ENCODE assay signal across 17 mouse cellular contexts in genomic region chr10:22815461-22816236, GRCm38 (mm10). TPM values are rescaled to one million over a fixed set of nuclear protein-coding genes. Genes with fewer than 3 reads are reported as not detected.
DNase-seq lines count a peak whose midpoint lies in the region; ATAC-seq and TF ChIP-seq lines count a peak whose summit lies in the region.
"Had no signal": no experiment of that assay in that cellular context is flagged by ENCODE, and none has a peak within 500 bp of the region (broad histone marks: within the 10 kb centered on the region; RNA-seq: fewer than 3 reads in every experiment).

No protein-coding gene starts in this region.

- H3K36me3 ChIP-seq in heart, embryonic 11.5 days (ENCODE audit: control insufficient read depth, insufficient read depth, low read length) = no peaks in the 10 kb centered on the region
- H3K36me3 ChIP-seq in lung, embryonic 14.5 days (ENCODE audit: insufficient read depth) = peaks cover 7% of the 10 kb centered on the region; the same call in 1 of the 2 replicates
- H3K36me3 ChIP-seq in intestine, postnatal 0 days (ENCODE audit: control insufficient read depth, insufficient read depth) = no peaks in the 10 kb centered on the region

- peaks cover 14% of the 10 kb centered on the region; the same call in 1 of the 2 replicates for H3K4me1 ChIP-seq in heart, embryonic 11.5 days (ENCODE audit: control insufficient read depth, insufficient read depth, low read length)
- no peaks in the 10 kb centered on the region for H3K4me1 ChIP-seq in lung, embryonic 14.5 days (ENCODE audit: insufficient read depth)
- H3K4me1 ChIP-seq in intestine, postnatal 0 days (replicated peaks; ENCODE audit: control insufficient read depth, insufficient read depth, low read length) = no peaks in the 10 kb centered on the region

- peaks cover 47% of the 10 kb centered on the region for H3K27me3 ChIP-seq in heart, embryonic 11.5 days (ENCODE audit: control insufficient read depth, insufficient read depth, low read length)
- H3K27me3 ChIP-seq in lung, embryonic 14.5 days (ENCODE audit: insufficient read depth, low read length) = peaks cover 35% of the 10 kb centered on the region
- H3K27me3 ChIP-seq in intestine, postnatal 0 days (replicated peaks; ENCODE audit: control insufficient read depth, insufficient read depth, low read length) = peaks cover 61% of the 10 kb centered on the region

- WGBS in heart, embryonic 11.5 days (ENCODE audit: insufficient replicate concordance) = 9% methylated on average over 19 of the region's 19 CpGs
- 8% methylated on average over 19 of the region's 19 CpGs for WGBS in lung, embryonic 14.5 days
- WGBS in intestine, postnatal 0 days = 5% methylated on average over 19 of the region's 19 CpGs

- peak overlapping the region; percentile 44; the same call in 1 of the 2 replicates for H3K9ac ChIP-seq in heart, embryonic 11.5 days (ENCODE audit: low read depth, low read length)
- peak overlapping the region; percentile 66 for H3K9ac ChIP-seq in lung, embryonic 14.5 days
- 0 out of 2 replicates have a peak overlapping the region, but pooled peaks have one; percentile 19 for H3K9ac ChIP-seq in intestine, postnatal 0 days (ENCODE audit: low read depth, low read length)

- H3K4me2 ChIP-seq in heart, embryonic 11.5 days = peak overlapping the region; percentile 65
- peak overlapping the region; percentile 67 for H3K4me2 ChIP-seq in lung, embryonic 14.5 days
- H3K4me2 ChIP-seq in intestine, postnatal 0 days (replicated peaks; ENCODE audit: low read depth) = peak overlapping the region; percentile 52

- peak overlapping the region; percentile 35 for H3K4me3 ChIP-seq in heart, embryonic 11.5 days (ENCODE audit: low read depth, low read length)
- H3K4me3 ChIP-seq in lung, embryonic 14.5 days (ENCODE audit: low read depth, low read length) = peak overlapping the region; percentile 49
- H3K4me3 ChIP-seq in intestine, postnatal 0 days (ENCODE audit: low read depth, low read length) = peak overlapping the region; percentile 25

- no peak for ATAC-seq in heart, embryonic 11.5 days (replicated peaks; ENCODE audit: insufficient number of reproducible peaks, low FRiP score, low TSS enrichment)
- ATAC-seq in lung, embryonic 14.5 days (ENCODE audit: insufficient read depth) = no peak
- ATAC-seq in intestine, postnatal 0 days = no peak
- ATAC-seq: inflammation-experienced regulatory T-cells, adult 6 months had no signal

- DNase-seq in heart, adult 11 months = no peak
- DNase-seq in lung, embryonic 14.5 days = peak; percentile 64
- no peak for DNase-seq in lung, postnatal 14 days
- DNase-seq in ZHBTc4 (ENCODE audit: low read depth, low spot score) = peak; percentile 4
- no peak for DNase-seq in left cerebral cortex, postnatal 25 days (ENCODE audit: low spot score in 2 of 2)
- DNase-seq in layer of hippocampus, postnatal 14 days (ENCODE audit: low spot score in 2 of 2) = no peak
- DNase-seq: adrenal gland, postnatal 36 days; B cell, adult 2 months; cerebellum, postnatal 14 days; gastrocnemius, postnatal 36 days had no signal

- peak overlapping the region; percentile 58 for H3K27ac ChIP-seq in heart, embryonic 11.5 days (ENCODE audit: low read depth, low read length)
- H3K27ac ChIP-seq in lung, embryonic 14.5 days (ENCODE audit: low read depth) = peak overlapping the region; percentile 92
- H3K27ac ChIP-seq in intestine, postnatal 0 days (ENCODE audit: low read depth, low read length) = no peak overlapping the region

- TF ChIP-seq CTCF in lung, embryonic 14.5 days (IDR thresholded peaks at IDR 0.05; ENCODE audit: low read depth) = no peak
- TF ChIP-seq CTCF in intestine, postnatal 0 days (IDR thresholded peaks at IDR 0.05; ENCODE audit: low read depth) = no peak

- no peaks in the 10 kb centered on the region for H3K9me3 ChIP-seq in heart, embryonic 11.5 days (replicated peaks; ENCODE audit: control insufficient read depth, low read length)
- no peaks in the 10 kb centered on the region for H3K9me3 ChIP-seq in lung, embryonic 14.5 days (ENCODE audit: low read depth, low read length)
- H3K9me3 ChIP-seq in intestine, postnatal 0 days (ENCODE audit: control insufficient read depth) = no peaks in the 10 kb centered on the region

- intact Hi-C loops in left cerebral cortex, postnatal 25 days (cut with DNase I) = loop anchor here (2.0 to 5.0 kb wide), 3 partner anchors 29 to 663 kb away; no protein-coding TSS in a partner anchor

RNA-seq across cellular contexts. Expression of gene Tcf21, which starts 4.3 kb away (rescaled TPM):
- polyA plus RNA-seq in heart, embryonic 11.5 days (2014; fragmentation: Nextera tagmentation; extraction: Ambion mirVana) = 81.8 and 84.8 TPM in 2 replicates
- 227 and 238 TPM in 2 replicates for polyA plus RNA-seq in lung, embryonic 14.5 days (2014; fragmentation: Nextera tagmentation; extraction: Ambion mirVana)
- polyA plus RNA-seq in intestine, postnatal 0 days (2015; fragmentation: Nextera tagmentation; extraction: Ambion mirVana) = 66.4 and 70.2 TPM in 2 replicates
- total RNA-seq in left cerebral cortex, postnatal 25 days (2021) = not detected
- under 1 TPM in 1 of 2 experiments, not detected in 1; 0.25 TPM for total RNA-seq in layer of hippocampus, postnatal 14 days (2021)
- total RNA-seq: gastrocnemius, postnatal 36 days; left cerebral cortex, postnatal 10 days; megakaryocyte-erythroid progenitor cell, adult 5-6 weeks; neutrophil, adult 5-6 weeks had no signal
- polyA plus RNA-seq: forebrain, embryonic 11.5 days had no signal

Comparison
In these comparisons a context has a peak if more than half of its experiments do, and no peak if none do; other contexts are left out.
1. DNase-seq: peak in lung, embryonic 14.5 days (single experiment) and ZHBTc4 (single experiment); none in heart, adult 11 months (single experiment), lung, postnatal 14 days (single experiment), left cerebral cortex, postnatal 25 days (0 of 2) and layer of hippocampus, postnatal 14 days (0 of 2).
2. Peak in every context shown above with its lines, with median percentiles within 50 percentile points of each other: H3K4me2 ChIP-seq, H3K4me3 ChIP-seq and H3K9ac ChIP-seq.